Mouse (Mus musculus) Patski (cell line): ENCODE results near the gene Casq1. TPM values are rescaled to one million over a fixed set of nuclear protein-coding genes. Genes with fewer than 3 reads are reported as not detected.

Experiments
- ATAC-seq: fragments of 100-300 bp; one replicate; pipeline ENCODE4 v1.8.0; 2021
- CTCF ChIA-PET: fragments of 350-600 bp; sonication (Branson Sonifier 250); formaldehyde crosslinking; loops from one replicate; lab custom pipeline; 2022; ENCODE audit warnings: inconsistent platforms; lab: Charles Lee
- POLR2A ChIA-PET: fragments of 350-600 bp; sonication (Branson Sonifier 250); formaldehyde crosslinking; loops from one replicate; lab custom pipeline; 2022; ENCODE audit warnings: antibody characterized with exemption, inconsistent platforms; lab: Charles Lee
- DNase-seq: peaks from one replicate; pipeline ENCODE4 v3.0.0-alpha.2; 2011; ENCODE audit warnings: low read depth, low spot score
- H3K27me3 ChIP-seq: fragments of 371-371 bp; one replicate; pipeline ENCODE4 v1.5.1; 2021
- CTCF ChIP-seq: fragments of 100-300 bp; IDR thresholded peaks from one replicate; pipeline ENCODE4 v1.5.1; 2021
- in situ Hi-C: fragments of 300-500 bp; cut with MboI; formaldehyde crosslinking; loops from 3 replicates; pipeline ENCODE4 v1.11.1; 2018; ENCODE audit warnings: low pct_unique_long_range_greater_than_20kb, mixed read lengths
- polyA plus RNA-seq: library from polyadenylated mRNA; unstranded; gene quantifications from one replicate; pipeline ENCODE4 v1.2.3, GENCODE M21; 2021

Gene Casq1
- polyA plus RNA-seq, 1 experiment from 2014 or later: 4.2 TPM

DNA sequence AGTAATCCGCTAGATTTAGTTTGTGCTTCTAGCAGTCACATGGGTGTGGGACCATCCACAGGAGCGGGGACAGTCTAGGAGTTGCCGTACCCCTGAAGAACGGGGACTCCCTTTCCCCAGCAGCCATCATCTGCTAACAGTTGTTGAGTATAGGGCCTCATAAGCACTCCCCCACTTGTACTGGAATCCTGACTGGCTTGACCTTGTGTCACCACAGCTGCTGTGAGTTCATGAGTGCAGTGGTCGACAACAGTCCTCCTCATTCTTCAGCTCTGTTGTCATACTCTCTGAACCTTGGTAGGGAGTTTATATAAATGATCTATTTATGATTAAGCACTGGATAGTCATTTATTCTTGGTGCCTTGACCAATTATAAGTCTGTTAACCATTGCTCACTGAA is 49.9 kb downstream of the Casq1 start:
- no peak for TF ChIP-seq CTCF
- no peak for DNase-seq
- no peak for ATAC-seq
- ChIA-PET POLR2A (no interaction called here), CTCF (interaction anchor here (0.9 kb wide), 1 partner anchor 19 kb away, joined by 3 read pairs; no protein-coding TSS in a partner anchor)
- H3K27me3 ChIP-seq: no peaks in the 10 kb centered on the region
- in situ Hi-C loops: no loop called here

- ATAC-seq (no peak), DNase-seq (no peak)
- POLR2A ChIA-PET: interaction anchor here (1.3 kb wide), 1 partner anchor 15 kb away, joined by 3 read pairs; no protein-coding TSS in a partner anchor
- CTCF ChIA-PET: interaction anchor here (1.3 to 2.4 kb wide), 5 partner anchors 9 to 143 kb away, joined by 3 to 12 read pairs (median 3); no protein-coding TSS in a partner anchor
- H3K27me3 ChIP-seq: no peaks in the 10 kb centered on the region
- in situ Hi-C loops: no loop called here
- no peak for TF ChIP-seq CTCF
Observed at GRCm38 (mm10) chr1:172167911-172168310, 51.8 kb downstream of the Casq1 start.

- ChIA-PET CTCF (interaction anchor here (1.0 to 4.4 kb wide), 12 partner anchors 9 to 148 kb away, joined by 3 to 31 read pairs (median 8); no protein-coding TSS in a partner anchor), POLR2A (interaction anchor here (1.2 to 1.7 kb wide), 2 partner anchors 13 to 18 kb away, joined by 3 to 4 read pairs; no protein-coding TSS in a partner anchor)
- no peaks in the 10 kb centered on the region for H3K27me3 ChIP-seq
- in situ Hi-C loops: no loop called here
- no peak for DNase-seq
- ATAC-seq: no peak
- no peak for TF ChIP-seq CTCF
Observed at GRCm38 (mm10) chr1:172162959-172163358, 56.7 kb downstream of the Casq1 start.

GRCm38 (mm10) chr1:172162009-172162408 is 57.7 kb downstream of the Casq1 start:
- in situ Hi-C loops: no loop called here
- CTCF ChIA-PET: interaction anchor here (0.8 to 4.4 kb wide), 16 partner anchors 10 to 149 kb away, joined by 3 to 31 read pairs (median 6); no protein-coding TSS in a partner anchor
- H3K27me3 ChIP-seq: no peaks in the 10 kb centered on the region
- POLR2A ChIA-PET: interaction anchor here (1.0 to 1.7 kb wide), 3 partner anchors 13 to 34 kb away, joined by 4 read pairs; no protein-coding TSS in a partner anchor
- ATAC-seq (no peak), DNase-seq (no peak)
- TF ChIP-seq CTCF: peak; percentile 73

DNA sequence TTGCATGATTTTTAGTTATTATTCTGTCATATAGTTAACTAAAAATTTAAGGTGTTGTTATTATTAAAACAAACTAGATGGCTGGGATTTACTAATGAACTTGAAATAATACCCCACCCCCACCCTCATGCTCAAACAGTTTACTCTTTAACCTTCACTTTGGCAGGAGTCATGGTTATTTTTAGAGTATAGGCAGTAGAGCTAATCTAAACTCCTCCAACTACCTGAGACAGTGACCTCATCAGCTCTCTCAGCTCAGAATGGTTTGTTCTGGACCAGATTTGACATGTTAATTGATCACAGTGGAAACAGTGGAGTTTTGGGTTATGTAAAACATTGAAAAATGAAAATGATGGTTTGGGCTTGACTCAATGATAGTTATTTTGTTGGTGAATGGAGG is 59.2 kb downstream of the Casq1 start:
- ChIA-PET POLR2A (interaction anchor here (0.6 to 0.8 kb wide), 2 partner anchors 14 to 187 kb away, joined by 4 read pairs; no protein-coding TSS in a partner anchor), CTCF (interaction anchor here (1.1 to 4.4 kb wide), 6 partner anchors 9 to 150 kb away, joined by 3 to 31 read pairs (median 4); no protein-coding TSS in a partner anchor)
- ATAC-seq: no peak
- TF ChIP-seq CTCF: no peak
- in situ Hi-C loops: no loop called here
- DNase-seq: no peak
- H3K27me3 ChIP-seq: no peaks in the 10 kb centered on the region

- POLR2A ChIA-PET: interaction anchor here (1.7 kb wide), 1 partner anchor 10 kb away, joined by 9 read pairs; no protein-coding TSS in a partner anchor
- in situ Hi-C loops: no loop called here
- CTCF ChIA-PET: interaction anchor here (1.3 to 4.4 kb wide), 4 partner anchors 8 to 150 kb away, joined by 3 to 31 read pairs (median 3); no protein-coding TSS in a partner anchor
Observed at GRCm38 (mm10) chr1:172159970-172160369, 59.7 kb downstream of the Casq1 start.

More at GRCm38 (mm10) chr1:172159970-172160369, 59.7 kb downstream of the Casq1 start:
- DNase-seq (no peak), ATAC-seq (no peak)
- no peak for TF ChIP-seq CTCF
- H3K27me3 ChIP-seq: no peaks in the 10 kb centered on the region

Other genes with a start within 250 kb of the Casq1 start
- 11.5 TPM for gene Vangl2, start 191.4 kb downstream of the Casq1 start, polyA plus RNA-seq
- gene Nhlh1, start 162.3 kb downstream of the Casq1 start, polyA plus RNA-seq: not detected
- 181 TPM for gene Copa, start 137.3 kb downstream of the Casq1 start, polyA plus RNA-seq
- gene Ncstn, start 137.1 kb downstream of the Casq1 start, polyA plus RNA-seq: 144 TPM
- gene Pex19, start 93.1 kb downstream of the Casq1 start, polyA plus RNA-seq: 104 TPM
- 162 TPM for gene Dcaf8, start 71.8 kb downstream of the Casq1 start, polyA plus RNA-seq
- gene Pea15a, start 13.1 kb downstream of the Casq1 start, polyA plus RNA-seq: 723 TPM
- 0.06 TPM for gene Atp1a4, start 38.5 kb upstream of the Casq1 start, polyA plus RNA-seq
- 148 TPM for gene Igsf8, start 41.8 kb upstream of the Casq1 start, polyA plus RNA-seq
- 0.69 TPM for gene Atp1a2, start 78.2 kb upstream of the Casq1 start, polyA plus RNA-seq
- 0.08 TPM for gene Kcnj9, start 109.5 kb upstream of the Casq1 start, polyA plus RNA-seq
- 0.04 TPM for gene Kcnj10, start 121.3 kb upstream of the Casq1 start, polyA plus RNA-seq
- gene Pigm, start 156.7 kb upstream of the Casq1 start, polyA plus RNA-seq: 6.6 TPM